Mouse (Mus musculus) intestine, postnatal 0 days (tissue): ENCODE measurements around the gene St6galnac4. TPM values are rescaled to one million over a fixed set of nuclear protein-coding genes. Genes with fewer than 3 reads are reported as not detected.

Experiments
- ATAC-seq: fragments of 200-750 bp; cut with Nextera tagmentation; 2 replicates; pipeline ENCODE4 v1.8.0; 2017; ENCODE audit warnings: mild to moderate bottlenecking, moderate TSS enrichment, moderate library complexity
- H3K27ac ChIP-seq: fragments of 300-500 bp; sonication (generic); 2 replicates; pipeline ENCODE4 v1.5.1; 2014; ENCODE audit warnings: mild to moderate bottlenecking, low read depth, low read length, moderate library complexity
- H3K27me3 ChIP-seq: fragments of 300-500 bp; sonication (generic); replicated peaks from 2 replicates; pipeline ENCODE4 v1.6.1; 2014; ENCODE audit warnings: low read length, mixed read lengths; ENCODE audit not compliant: control insufficient read depth, insufficient read depth
- H3K36me3 ChIP-seq: fragments of 300-500 bp; sonication (generic); 2 replicates; pipeline ENCODE4 v1.6.1; 2014; ENCODE audit warnings: mild to moderate bottlenecking, moderate library complexity; ENCODE audit not compliant: control insufficient read depth, insufficient read depth
- H3K4me1 ChIP-seq: fragments of 300-500 bp; sonication (generic); replicated peaks from 2 replicates; pipeline ENCODE4 v1.6.1; 2014; ENCODE audit warnings: antibody characterized with exemption, low read length, mixed read lengths; ENCODE audit not compliant: control insufficient read depth, insufficient read depth
- H3K4me2 ChIP-seq: fragments of 300-500 bp; sonication (generic); replicated peaks from 2 replicates; pipeline ENCODE4 v1.6.1; 2014; ENCODE audit warnings: low read depth, mild to moderate bottlenecking, moderate library complexity
- H3K4me3 ChIP-seq: fragments of 300-500 bp; sonication (generic); 2 replicates; pipeline ENCODE4 v1.5.1; 2014; ENCODE audit warnings: low read depth, low read length
- H3K9ac ChIP-seq: fragments of 300-500 bp; sonication (generic); 2 replicates; pipeline ENCODE4 v1.6.1; 2014; ENCODE audit warnings: mild to moderate bottlenecking, low read depth, low read length
- H3K9me3 ChIP-seq: fragments of 300-500 bp; sonication (generic); 2 replicates; pipeline ENCODE4 v1.6.1; 2016; ENCODE audit warnings: mixed run types; ENCODE audit not compliant: control insufficient read depth
- CTCF ChIP-seq: sonication (generic); IDR thresholded peaks from 2 replicates; pipeline ENCODE4 v1.5.1; 2016; ENCODE audit warnings: low read depth, mild to moderate bottlenecking, control low read depth, antibody characterized with exemption, moderate library complexity
- WGBS: fragments of 180-500 bp; shearing (Covaris S2); extraction: QIAGEN DNeasy Blood & Tissue Kit; methylation state at CpG from one replicate; pipeline ENCODE4 v1.1.7; 2014; 5-methylcytosine and 5-hydroxymethylcytosine counted together
- polyA plus RNA-seq: library from polyadenylated mRNA; unstranded; fragments of >200 nt; fragmentation: Nextera tagmentation; extraction: Ambion mirVana; gene quantifications from 2 replicates; pipeline ENCODE4 v1.2.1, GENCODE M21; 2015

Gene St6galnac4
- polyA plus RNA-seq, 1 experiment from 2014 or later: 6.6 TPM

GRCm38 (mm10) chr2:32549764-32550163, 37.1 kb upstream of the St6galnac4 start:
- Histone ChIP-seq H3K4me2 (no peak overlapping the region), H3K9me3 (no peaks in the 10 kb centered on the region), H3K27me3 (no peaks in the 10 kb centered on the region), H3K36me3 (0 out of 2 replicates have a peak, but pooled peaks cover 12% of the 10 kb centered on the region), H3K4me1 (peaks cover 19% of the 10 kb centered on the region), H3K4me3 (no peak overlapping the region), H3K27ac (peak overlapping the region; percentile 21; the same call in 1 of the 2 replicates), H3K9ac (no peak overlapping the region)
- TF ChIP-seq CTCF: no peak
- ATAC-seq: no peak
- whole genome bisulfite sequencing: 34% methylated on average over 6 of the region's 6 CpGs

GRCm38 (mm10) chr2:32551236-32551635, 35.7 kb upstream of the St6galnac4 start:
- WGBS: 46% methylated on average over 5 of the region's 5 CpGs
- no peak for TF ChIP-seq CTCF
- Histone ChIP-seq H3K36me3 (0 out of 2 replicates have a peak, but pooled peaks cover 8% of the 10 kb centered on the region), H3K27ac (peak overlapping the region; percentile 54), H3K9me3 (no peaks in the 10 kb centered on the region), H3K4me2 (no peak overlapping the region), H3K27me3 (no peaks in the 10 kb centered on the region), H3K4me3 (no peak overlapping the region), H3K4me1 (peaks cover 19% of the 10 kb centered on the region), H3K9ac (no peak overlapping the region)
- ATAC-seq: peak; percentile 66

- H3K4me1 ChIP-seq: peaks cover 14% of the 10 kb centered on the region
- H3K9me3 ChIP-seq: no peaks in the 10 kb centered on the region
- TF ChIP-seq CTCF: no peak
- H3K4me2 ChIP-seq: no peak overlapping the region
- no peaks in the 10 kb centered on the region for H3K27me3 ChIP-seq
- H3K4me3 ChIP-seq: no peak overlapping the region
- WGBS: 83% methylated on average over 7 of the region's 7 CpGs
- no peak overlapping the region for H3K9ac ChIP-seq
- H3K27ac ChIP-seq: no peak overlapping the region
- H3K36me3 ChIP-seq: peaks cover 6% of the 10 kb centered on the region; the same call in 1 of the 2 replicates
- ATAC-seq: no peak
Measured at GRCm38 (mm10) chr2:32553592-32554148, 33.2 kb upstream of the St6galnac4 start.

- H3K4me1 ChIP-seq: peaks cover 7% of the 10 kb centered on the region
- H3K27me3 ChIP-seq: no peaks in the 10 kb centered on the region
- no peak overlapping the region for H3K4me2 ChIP-seq
- TF ChIP-seq CTCF: no peak
- H3K27ac ChIP-seq: peak overlapping the region; percentile 35; the same call in 1 of the 2 replicates
- H3K36me3 ChIP-seq: peaks cover 21% of the 10 kb centered on the region
- no peak for ATAC-seq
- H3K4me3 ChIP-seq: no peak overlapping the region
- no peak overlapping the region for H3K9ac ChIP-seq
- no peaks in the 10 kb centered on the region for H3K9me3 ChIP-seq
- 40% methylated on average over 4 of the region's 4 CpGs for WGBS
Measured at GRCm38 (mm10) chr2:32555484-32555883, 31.4 kb upstream of the St6galnac4 start.

GRCm38 (mm10) chr2:32556019-32556418, 30.9 kb upstream of the St6galnac4 start:
- Histone ChIP-seq H3K4me2 (no peak overlapping the region), H3K4me3 (no peak overlapping the region), H3K27ac (no peak overlapping the region), H3K27me3 (no peaks in the 10 kb centered on the region), H3K9me3 (no peaks in the 10 kb centered on the region), H3K9ac (no peak overlapping the region), H3K36me3 (peaks cover 26% of the 10 kb centered on the region), H3K4me1 (peaks cover 2% of the 10 kb centered on the region; the same call in 1 of the 2 replicates)
- WGBS: 77% methylated on average over 7 of the region's 7 CpGs
- ATAC-seq: no peak
- TF ChIP-seq CTCF: no peak

GRCm38 (mm10) chr2:32559570-32559969, 27.3 kb upstream of the St6galnac4 start:
- 65% methylated on average over 5 of the region's 5 CpGs for WGBS
- no peaks in the 10 kb centered on the region for H3K27me3 ChIP-seq
- H3K4me3 ChIP-seq: no peak overlapping the region
- H3K4me2 ChIP-seq: no peak overlapping the region
- H3K36me3 ChIP-seq: peaks cover 51% of the 10 kb centered on the region
- no peaks in the 10 kb centered on the region for H3K4me1 ChIP-seq
- H3K9ac ChIP-seq: no peak overlapping the region
- TF ChIP-seq CTCF: no peak
- no peak overlapping the region for H3K27ac ChIP-seq
- H3K9me3 ChIP-seq: no peaks in the 10 kb centered on the region
- ATAC-seq: no peak
